Mouse (Mus musculus): Measurements from ENCODE around the gene Map1b. TPM values are rescaled to one million over a fixed set of nuclear protein-coding genes. Genes with fewer than 3 reads are reported as not detected.

The Map1b gene
- total and polyA plus RNA-seq, 2 experiments from 2014 or later = 781 to 2,082 TPM

GRCm38 (mm10) chr13:99513138-99513537 lies 3.2 kb downstream of the Map1b start:
- Histone ChIP-seq H3K4me2 (ENCODE audit: low read depth) (peak overlapping the region; percentile 79), H3K9me3 (ENCODE audit: low read length) (no peaks in the 10 kb centered on the region), H3K4me1 (ENCODE audit: insufficient read depth) (peaks cover 23% of the 10 kb centered on the region), H3K27ac (ENCODE audit: low read depth, low read length) (peak overlapping the region; percentile 98), H3K4me3 (ENCODE audit: low read depth, low read length) (peak overlapping the region; percentile 80), H3K9ac (peak overlapping the region; percentile 95), H3K36me3 (ENCODE audit: insufficient read depth) (peaks cover 8% of the 10 kb centered on the region; the same call in 1 of the 2 replicates), H3K27me3 (ENCODE audit: insufficient read depth, low read length) (no peaks in the 10 kb centered on the region)
- no peak for ATAC-seq
- peak; percentile 42 for TF ChIP-seq CTCF (IDR thresholded peaks at IDR 0.05; ENCODE audit: low read depth)
- 1% methylated on average over 7 of the region's 7 CpGs for WGBS
- peak; percentile 69 for DNase-seq

- ATAC-seq (no peak), DNase-seq (no peak)
- WGBS = 41% methylated on average over 4 of the region's 4 CpGs
- no peak overlapping the region for H3K9ac ChIP-seq
- no peaks in the 10 kb centered on the region for H3K9me3 ChIP-seq (ENCODE audit: low read length)
- no peak overlapping the region for H3K4me3 ChIP-seq (ENCODE audit: low read depth, low read length)
- TF ChIP-seq CTCF (IDR thresholded peaks at IDR 0.05; ENCODE audit: low read depth) = no peak
- no peaks in the 10 kb centered on the region for H3K27me3 ChIP-seq (ENCODE audit: insufficient read depth, low read length)
- H3K27ac ChIP-seq (ENCODE audit: low read depth, low read length) = no peak overlapping the region
- peaks cover 34% of the 10 kb centered on the region for H3K36me3 ChIP-seq (ENCODE audit: insufficient read depth)
- peak overlapping the region; percentile 79; the same call in 1 of the 2 replicates for H3K4me2 ChIP-seq (ENCODE audit: low read depth)
- peaks cover 18% of the 10 kb centered on the region for H3K4me1 ChIP-seq (ENCODE audit: insufficient read depth)
Observed at GRCm38 (mm10) chr13:99509896-99510295, 6.4 kb downstream of the Map1b start.

- DNase-seq (no peak), ATAC-seq (no peak)
- H3K36me3 ChIP-seq (ENCODE audit: insufficient read depth) = peaks cover 52% of the 10 kb centered on the region
- H3K4me2 ChIP-seq (ENCODE audit: low read depth) = no peak overlapping the region
- H3K9ac ChIP-seq = no peak overlapping the region
- no peak overlapping the region for H3K27ac ChIP-seq (ENCODE audit: low read depth, low read length)
- no peak overlapping the region for H3K4me3 ChIP-seq (ENCODE audit: low read depth, low read length)
- H3K9me3 ChIP-seq (ENCODE audit: low read length) = no peaks in the 10 kb centered on the region
- 46% methylated on average over 2 of the region's 2 CpGs for WGBS
- peaks cover 33% of the 10 kb centered on the region for H3K4me1 ChIP-seq (ENCODE audit: insufficient read depth)
- no peaks in the 10 kb centered on the region for H3K27me3 ChIP-seq (ENCODE audit: insufficient read depth, low read length)
- TF ChIP-seq CTCF (IDR thresholded peaks at IDR 0.05; ENCODE audit: low read depth) = no peak
Observed at GRCm38 (mm10) chr13:99506580-99506962, 9.8 kb downstream of the Map1b start.

GRCm38 (mm10) chr13:99505826-99506579 lies 10.3 kb downstream of the Map1b start:
- Histone ChIP-seq H3K36me3 (ENCODE audit: insufficient read depth) (peaks cover 52% of the 10 kb centered on the region), H3K27ac (ENCODE audit: low read depth, low read length) (no peak overlapping the region), H3K27me3 (ENCODE audit: insufficient read depth, low read length) (no peaks in the 10 kb centered on the region), H3K4me1 (ENCODE audit: insufficient read depth) (peaks cover 32% of the 10 kb centered on the region), H3K9ac (no peak overlapping the region), H3K4me2 (ENCODE audit: low read depth) (no peak overlapping the region), H3K4me3 (ENCODE audit: low read depth, low read length) (no peak overlapping the region), H3K9me3 (ENCODE audit: low read length) (no peaks in the 10 kb centered on the region)
- DNase-seq = no peak
- 78% methylated on average over 11 of the region's 11 CpGs for WGBS
- no peak for TF ChIP-seq CTCF (IDR thresholded peaks at IDR 0.05; ENCODE audit: low read depth)
- ATAC-seq = no peak

- no peak overlapping the region for H3K9ac ChIP-seq
- H3K27me3 ChIP-seq (ENCODE audit: insufficient read depth, low read length) = no peaks in the 10 kb centered on the region
- WGBS = 59% methylated on average over 14 of the region's 14 CpGs
- no peaks in the 10 kb centered on the region for H3K9me3 ChIP-seq (ENCODE audit: low read length)
- DNase-seq (no peak), ATAC-seq (no peak)
- peak overlapping the region; percentile 41; the same call in 1 of the 2 replicates for H3K27ac ChIP-seq (ENCODE audit: low read depth, low read length)
- H3K4me2 ChIP-seq (ENCODE audit: low read depth) = peak overlapping the region; percentile 37; the same call in 1 of the 2 replicates
- TF ChIP-seq CTCF (IDR thresholded peaks at IDR 0.05; ENCODE audit: low read depth) = no peak
- peaks cover 48% of the 10 kb centered on the region for H3K36me3 ChIP-seq (ENCODE audit: insufficient read depth)
- no peak overlapping the region for H3K4me3 ChIP-seq (ENCODE audit: low read depth, low read length)
- H3K4me1 ChIP-seq (ENCODE audit: insufficient read depth) = peaks cover 24% of the 10 kb centered on the region; the same call in 1 of the 2 replicates
Observed at GRCm38 (mm10) chr13:99503370-99503979, 12.9 kb downstream of the Map1b start.

GRCm38 (mm10) chr13:99502911-99503310 lies 13.4 kb downstream of the Map1b start:
- peaks cover 24% of the 10 kb centered on the region; the same call in 1 of the 2 replicates for H3K4me1 ChIP-seq (ENCODE audit: insufficient read depth)
- no peaks in the 10 kb centered on the region for H3K27me3 ChIP-seq (ENCODE audit: insufficient read depth, low read length)
- DNase-seq (no peak), ATAC-seq (no peak)
- H3K9ac ChIP-seq = peak overlapping the region; percentile 32; the same call in 1 of the 2 replicates
- H3K9me3 ChIP-seq (ENCODE audit: low read length) = no peaks in the 10 kb centered on the region
- TF ChIP-seq CTCF (IDR thresholded peaks at IDR 0.05; ENCODE audit: low read depth) = no peak
- peak overlapping the region; percentile 64; the same call in 1 of the 2 replicates for H3K27ac ChIP-seq (ENCODE audit: low read depth, low read length)
- H3K36me3 ChIP-seq (ENCODE audit: insufficient read depth) = peaks cover 42% of the 10 kb centered on the region
- peak overlapping the region; percentile 37; the same call in 1 of the 2 replicates for H3K4me2 ChIP-seq (ENCODE audit: low read depth)
- 28% methylated on average over 7 of the region's 7 CpGs for WGBS
- no peak overlapping the region for H3K4me3 ChIP-seq (ENCODE audit: low read depth, low read length)

All from forebrain, postnatal 0 days (tissue).